Mouse (Mus musculus): ENCODE results near the gene Hsf5.

Gene Hsf5

GRCm38 (mm10) chr11:87642865-87643264 lies 25.9 kb downstream of the Hsf5 start:
- no peak for DNase-seq

GRCm38 (mm10) chr11:87654693-87655092 lies 37.7 kb downstream of the Hsf5 start:
- DNase-seq, result no peak

- DNase-seq, result no peak
Observed at GRCm38 (mm10) chr11:87659216-87659615, 42.3 kb downstream of the Hsf5 start.

DNA sequence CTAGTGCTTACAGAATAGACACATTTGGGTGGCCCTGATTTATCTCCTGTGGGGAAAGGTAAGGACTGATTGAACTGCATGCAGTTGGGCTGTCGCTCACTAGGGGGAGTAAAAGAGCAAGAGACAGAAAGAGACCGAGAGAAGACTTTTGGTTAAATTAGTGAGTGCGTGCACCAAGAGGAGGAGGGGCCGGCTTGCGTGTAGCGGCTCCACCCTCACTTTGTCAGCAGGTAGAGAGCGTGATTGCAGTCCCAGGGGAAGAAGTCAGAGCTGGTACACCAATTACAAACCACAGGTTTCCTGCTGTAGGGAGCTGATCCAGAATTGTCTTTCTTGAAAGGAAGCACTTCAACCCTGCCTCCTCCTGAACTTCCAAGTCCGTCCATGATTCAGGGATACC lies 45.4 kb downstream of the Hsf5 start, which contains the start of gene Rnf43:
Rnf43 (plus strand) TSS at position 316 of the 400 bp plus-strand sequence.
- DNase-seq, result peak; percentile 86

DNA sequence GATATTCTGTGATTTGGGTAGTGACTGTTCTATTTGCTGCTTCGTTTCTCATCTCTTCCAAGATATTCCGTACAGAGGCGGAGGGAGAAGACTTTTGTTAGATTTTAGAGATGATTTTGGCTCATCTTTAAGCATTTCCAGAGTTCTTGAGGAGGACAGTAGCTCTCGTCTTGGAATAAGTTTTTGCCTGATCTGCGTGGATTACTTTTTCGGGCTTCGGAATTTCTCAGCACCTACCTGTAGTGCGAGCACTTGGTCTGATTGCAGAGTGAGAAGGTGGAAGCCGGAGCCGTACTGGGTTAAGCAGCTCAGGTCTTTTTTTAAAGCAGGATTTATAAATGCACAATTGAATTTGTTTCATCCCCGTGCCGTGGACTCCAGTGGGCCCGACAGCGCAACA lies 45.9 kb downstream of the Hsf5 start:
- no peak for DNase-seq

GRCm38 (mm10) chr11:87663948-87664347 lies 47.0 kb downstream of the Hsf5 start:
- DNase-seq, result no peak

DNA sequence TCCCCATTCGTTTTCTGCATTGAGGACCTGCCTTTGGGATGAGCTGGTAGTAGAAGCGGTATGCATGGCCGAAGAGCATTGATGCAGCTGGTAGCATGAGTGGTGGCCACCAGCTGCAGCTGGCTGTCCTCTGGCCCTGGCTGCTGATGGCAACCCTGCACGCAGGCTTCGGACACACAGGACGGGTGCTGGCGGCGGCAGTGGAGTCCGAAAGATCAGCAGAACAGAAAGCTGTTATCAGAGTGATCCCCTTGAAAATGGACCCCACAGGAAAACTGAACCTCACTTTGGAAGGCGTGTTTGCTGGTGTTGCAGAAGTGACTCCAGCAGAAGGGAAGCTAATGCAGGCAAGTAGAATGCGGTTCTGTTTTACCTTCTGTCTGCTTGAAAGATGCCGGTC lies 47.6 kb downstream of the Hsf5 start:
- no peak for DNase-seq

DNA sequence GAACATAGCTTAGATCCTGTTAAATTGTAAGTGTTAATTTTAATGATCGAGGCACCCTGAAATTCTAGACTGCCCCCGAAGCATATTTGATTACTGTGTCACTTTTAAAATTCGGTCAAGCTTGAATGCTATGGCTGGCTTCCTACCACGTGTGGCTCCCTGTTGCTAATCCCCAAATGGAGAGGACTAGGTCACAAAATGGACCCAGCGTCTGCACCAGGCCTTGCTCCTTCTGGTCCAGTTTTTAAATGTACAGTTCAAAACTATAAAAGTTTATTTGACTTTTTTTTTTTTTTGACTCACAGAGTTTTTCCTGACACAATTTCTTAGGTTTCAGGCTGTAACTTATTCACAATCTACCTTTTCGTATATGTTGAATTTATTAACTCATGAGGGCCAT lies 48.3 kb downstream of the Hsf5 start:
- no peak for DNase-seq

GRCm38 (mm10) chr11:87665658-87666057 lies 48.7 kb downstream of the Hsf5 start:
- DNase-seq, result no peak

GRCm38 (mm10) chr11:87666256-87667035 lies 49.5 kb downstream of the Hsf5 start:
- DNase-seq, result no peak

DNA sequence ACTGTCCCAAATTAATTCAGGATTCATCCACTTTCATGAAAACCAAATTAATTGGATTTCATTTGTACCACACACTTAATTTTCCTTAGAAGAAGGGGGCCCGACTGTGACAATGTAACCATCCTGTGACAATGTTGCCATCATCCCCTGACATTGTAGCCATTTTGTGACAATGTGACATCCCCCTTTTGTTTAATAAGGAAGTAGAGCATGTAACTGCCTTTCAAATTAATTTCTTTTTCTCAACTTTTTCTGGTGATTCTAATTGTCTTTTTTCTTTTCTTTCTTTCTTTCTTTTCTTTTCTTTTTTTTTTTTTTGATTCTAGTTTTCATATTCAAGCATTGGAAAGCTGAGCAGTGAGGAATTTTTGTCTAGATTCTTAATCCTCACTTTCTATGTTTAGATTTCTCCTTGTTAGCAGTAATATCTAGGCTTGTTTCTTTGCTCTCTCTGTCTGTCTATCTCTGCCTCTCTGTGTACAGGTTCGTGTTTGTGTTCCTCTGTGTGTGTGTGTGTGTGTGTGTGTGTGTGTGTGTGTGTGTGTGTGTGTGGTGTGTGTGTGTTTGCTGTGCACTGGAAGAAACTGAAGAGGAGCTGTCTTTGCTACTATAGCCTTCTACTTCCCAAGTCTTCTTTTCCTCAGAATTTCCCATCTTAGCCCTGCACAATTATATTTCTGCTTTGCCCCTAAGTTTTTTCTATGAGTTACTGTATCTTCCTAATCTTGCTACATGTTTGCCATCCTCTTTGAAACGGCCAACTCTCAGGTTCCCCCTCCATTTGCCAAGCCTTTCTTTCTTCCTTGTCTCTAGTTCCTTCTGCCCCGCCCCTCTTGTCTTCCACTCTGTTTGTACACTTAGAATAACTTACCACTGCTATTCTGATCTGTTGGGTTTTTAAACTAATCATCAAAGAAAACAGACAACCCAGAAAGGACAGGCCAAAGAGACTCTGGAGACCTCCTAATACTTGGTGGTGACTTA lies 50.4 kb downstream of the Hsf5 start:
- DNase-seq, result no peak

- no peak for DNase-seq
Observed at GRCm38 (mm10) chr11:87673282-87673681, 56.3 kb downstream of the Hsf5 start.

- no peak for DNase-seq
Observed at GRCm38 (mm10) chr11:87675606-87676005, 58.6 kb downstream of the Hsf5 start.

DNA sequence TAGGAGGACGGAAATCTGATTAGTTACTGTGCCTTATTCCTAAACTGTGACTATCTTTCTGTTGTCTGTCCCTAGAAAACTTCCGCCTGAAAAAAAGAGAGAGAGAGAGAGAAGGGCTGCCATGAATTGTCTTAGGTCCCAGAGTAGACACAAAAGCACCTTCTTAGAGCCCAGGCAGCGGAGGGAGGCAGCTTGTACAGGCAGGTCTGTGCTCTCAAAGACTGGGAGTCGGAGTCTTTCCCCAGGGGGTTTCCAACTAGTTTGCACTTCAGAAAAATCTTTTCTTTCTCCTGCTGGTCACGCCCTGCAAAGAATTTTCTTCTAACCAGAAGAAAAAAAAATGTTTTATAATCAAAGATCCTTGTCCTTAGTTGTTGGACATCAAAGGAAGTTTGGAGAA lies 60.8 kb downstream of the Hsf5 start:
- DNase-seq, result no peak

GRCm38 (mm10) chr11:87678545-87678944 lies 61.6 kb downstream of the Hsf5 start:
- no peak for DNase-seq

- DNase-seq, result no peak
Observed at GRCm38 (mm10) chr11:87678976-87679375, 62.0 kb downstream of the Hsf5 start.

DNA sequence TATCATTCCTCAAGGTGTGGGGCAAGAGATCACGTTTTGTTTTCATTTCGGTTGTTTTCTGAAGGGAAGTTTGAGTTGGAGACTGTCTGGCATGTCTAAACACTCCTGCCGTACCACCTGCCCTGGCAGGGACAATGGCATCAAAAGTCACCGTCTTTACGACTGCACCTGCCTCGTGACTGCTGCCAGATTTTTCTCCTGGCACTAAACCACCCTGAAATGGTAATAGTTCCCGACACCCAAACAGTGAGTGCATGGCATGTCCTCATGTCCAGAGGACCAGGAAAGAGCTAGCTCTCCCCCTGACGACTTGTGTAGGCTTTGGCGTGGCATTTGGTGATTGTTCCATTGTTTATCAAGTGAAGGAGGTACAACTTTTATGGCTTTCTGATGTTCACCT lies 63.8 kb downstream of the Hsf5 start:
- DNase-seq, result no peak

DNA sequence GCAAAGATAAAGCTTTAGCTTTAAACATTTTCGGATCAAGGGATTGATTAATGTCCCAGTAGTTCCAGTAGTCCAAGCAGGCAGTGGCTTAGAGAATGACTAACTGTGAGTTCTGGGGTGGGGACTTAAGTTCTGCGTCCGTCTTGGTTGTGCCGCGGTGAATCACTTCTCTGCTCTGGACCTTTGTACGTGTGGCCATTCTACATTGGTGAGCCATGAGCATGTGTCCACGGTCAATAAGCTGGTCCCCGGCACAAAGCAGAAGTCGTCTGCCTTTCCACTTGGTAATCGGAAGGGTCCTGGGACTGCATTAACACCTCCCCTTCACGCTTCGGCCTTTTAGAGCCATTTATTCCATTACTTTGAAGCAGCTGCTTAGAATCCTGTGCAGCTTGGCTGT lies 65.1 kb downstream of the Hsf5 start:
- no peak for DNase-seq

- no peak for DNase-seq
Observed at GRCm38 (mm10) chr11:87682838-87683571, 66.0 kb downstream of the Hsf5 start.

DNA sequence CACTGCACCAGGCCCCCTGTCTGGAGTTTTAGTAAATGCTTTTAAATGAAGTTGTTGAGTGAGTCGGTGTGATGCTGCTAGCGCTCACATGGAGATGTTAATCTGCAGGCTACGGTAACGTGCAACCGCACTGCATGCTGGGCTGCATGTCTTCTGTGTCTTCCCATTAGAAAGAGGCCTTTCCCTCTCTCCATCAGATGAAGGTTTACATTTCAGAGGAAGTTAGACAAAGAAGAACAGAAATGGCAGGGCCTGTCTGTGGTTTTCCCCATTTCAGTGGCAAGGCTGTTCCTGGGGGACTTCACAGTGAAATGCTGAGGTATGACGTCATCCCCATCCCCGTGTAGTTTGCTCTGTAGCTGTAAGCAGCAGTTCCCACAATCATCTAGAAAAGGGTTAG lies 69.4 kb downstream of the Hsf5 start:
- no peak for DNase-seq

DNA sequence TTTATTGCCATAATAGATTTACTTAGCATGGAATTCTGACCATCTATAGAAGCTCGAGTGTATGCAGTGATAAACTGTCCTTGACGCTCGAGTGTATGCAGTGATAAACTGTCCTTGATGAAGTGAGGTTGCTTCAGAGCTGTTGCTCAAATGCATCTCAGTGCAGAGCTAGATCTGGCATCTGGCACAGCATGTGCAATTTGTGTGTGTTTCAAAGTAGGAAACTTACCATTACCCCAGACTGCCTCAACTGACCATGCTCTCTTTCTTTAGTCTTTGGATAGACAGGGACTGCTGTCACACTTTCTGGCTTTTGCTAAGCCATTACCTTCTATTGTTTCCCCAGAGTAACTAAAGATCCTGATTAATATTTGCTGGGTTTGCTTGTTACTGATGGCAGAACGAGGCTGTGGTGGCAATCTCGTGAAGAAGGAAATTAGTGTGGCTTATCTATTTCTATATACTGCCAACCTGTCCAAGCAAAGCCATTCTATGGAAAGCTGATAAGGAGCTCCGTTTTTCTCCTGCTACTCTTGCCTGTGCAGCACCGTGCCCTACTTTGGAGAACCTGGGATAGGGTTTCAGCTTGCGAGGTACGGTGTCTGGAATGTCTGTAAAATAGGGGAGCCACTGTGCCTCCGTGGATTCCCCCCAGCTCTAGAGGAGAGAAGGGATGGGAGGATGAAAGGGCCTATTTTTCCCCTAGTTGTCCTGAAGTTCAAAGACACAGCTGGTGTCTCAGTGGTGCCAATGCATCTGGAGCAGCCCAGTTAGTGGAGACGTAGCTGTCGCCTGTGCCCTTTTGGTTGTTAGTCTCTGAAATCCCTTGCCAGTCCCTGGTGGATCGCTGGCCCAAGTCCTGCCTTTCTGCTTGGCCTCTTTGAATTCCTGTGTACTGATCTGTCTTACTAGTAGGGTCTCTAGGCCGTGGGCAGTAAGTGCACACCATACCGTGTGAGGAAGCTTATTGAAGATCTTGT lies 70.6 kb downstream of the Hsf5 start:
- no peak for DNase-seq
